Mouse (Mus musculus) brain, adult 2 months (tissue): ENCODE data around the gene Zdhhc17.

Experiments
- DNase-seq: peaks from one replicate; pipeline ENCODE4 v3.0.0; 2011; ENCODE audit warnings: low read depth, low spot score

The Zdhhc17 gene

DNA sequence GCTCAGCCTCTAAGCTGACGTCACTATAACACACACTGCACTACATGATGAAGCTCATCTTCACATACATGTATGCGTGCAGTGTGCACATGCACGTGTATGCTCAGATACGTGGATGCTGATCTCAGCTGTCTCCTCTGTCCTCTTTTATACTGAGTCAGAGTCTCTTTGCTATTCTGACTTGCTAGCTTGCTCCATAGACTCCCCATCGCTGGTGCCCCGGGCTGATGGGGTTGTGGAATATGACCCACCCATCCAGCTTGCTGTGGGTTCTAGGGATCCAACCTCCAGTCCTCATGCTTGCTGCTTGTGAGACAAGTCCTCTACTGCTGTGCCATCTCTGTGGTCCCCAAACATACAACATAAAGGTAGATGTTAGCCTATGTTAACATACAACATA is 51.1 kb downstream of the Zdhhc17 start:
- no peak for DNase-seq

- peak; percentile 85 for DNase-seq
Observed at GRCm38 (mm10) chr10:110952937-110953451, 56.9 kb downstream of the Zdhhc17 start.

DNA sequence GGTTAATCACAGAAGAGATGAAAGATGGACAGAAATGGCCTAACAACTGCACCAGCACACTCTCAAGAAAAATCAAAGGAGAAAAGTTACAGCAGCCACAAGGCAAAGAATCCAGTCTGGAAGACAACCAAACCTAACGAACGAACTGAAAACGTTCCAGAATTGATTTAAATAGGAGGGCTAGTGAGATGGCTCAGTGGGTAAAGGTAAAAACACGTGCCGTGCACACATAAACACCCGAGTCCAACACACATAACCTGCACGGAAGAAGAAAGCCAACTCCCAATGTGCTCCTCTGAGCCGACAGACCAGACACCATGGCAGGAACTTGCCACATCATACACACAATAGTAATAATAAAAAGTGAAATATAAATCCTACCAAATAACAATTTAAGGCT is 57.7 kb downstream of the Zdhhc17 start:
- DNase-seq = no peak

GRCm38 (mm10) chr10:110951748-110952147 is 58.2 kb downstream of the Zdhhc17 start:
- no peak for DNase-seq

DNA sequence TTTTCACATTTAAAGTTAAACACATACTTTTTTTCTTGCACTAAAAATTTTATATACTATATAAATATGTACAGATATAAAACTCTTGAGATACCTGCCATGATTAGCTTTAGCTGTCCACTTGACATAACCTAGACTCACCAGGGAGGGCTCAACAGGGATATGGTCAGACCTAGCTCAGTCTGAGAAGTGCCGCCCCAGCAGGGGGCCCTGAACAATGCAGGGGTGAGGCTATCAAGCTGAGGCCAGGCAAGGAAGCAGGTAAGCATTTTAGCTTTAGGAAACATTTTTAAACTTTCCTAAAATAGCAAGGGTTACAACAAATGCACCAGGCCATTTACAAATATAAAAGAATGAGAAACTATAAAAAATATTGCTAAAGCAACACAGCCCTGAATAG is 58.8 kb downstream of the Zdhhc17 start:
- DNase-seq = no peak

DNA sequence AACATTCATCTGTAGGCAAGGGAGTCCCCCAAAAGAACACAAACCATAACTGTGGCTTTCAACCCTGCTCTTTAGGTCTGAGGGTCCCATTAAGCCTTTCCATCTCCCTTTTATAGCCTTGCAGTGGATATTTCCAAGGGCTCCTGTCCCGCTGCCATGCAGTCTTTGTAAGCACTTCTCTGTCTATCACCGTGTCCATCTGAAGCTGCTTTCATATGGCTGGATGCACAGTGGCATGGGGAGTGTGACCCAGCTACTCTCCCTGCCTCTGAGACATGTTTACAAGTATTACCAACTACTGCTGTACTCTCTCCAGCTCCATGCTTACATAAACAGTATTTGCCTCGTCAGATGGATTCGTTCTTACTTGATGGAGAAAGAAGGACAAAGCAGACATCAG is 62.4 kb downstream of the Zdhhc17 start:
- DNase-seq = no peak

DNA sequence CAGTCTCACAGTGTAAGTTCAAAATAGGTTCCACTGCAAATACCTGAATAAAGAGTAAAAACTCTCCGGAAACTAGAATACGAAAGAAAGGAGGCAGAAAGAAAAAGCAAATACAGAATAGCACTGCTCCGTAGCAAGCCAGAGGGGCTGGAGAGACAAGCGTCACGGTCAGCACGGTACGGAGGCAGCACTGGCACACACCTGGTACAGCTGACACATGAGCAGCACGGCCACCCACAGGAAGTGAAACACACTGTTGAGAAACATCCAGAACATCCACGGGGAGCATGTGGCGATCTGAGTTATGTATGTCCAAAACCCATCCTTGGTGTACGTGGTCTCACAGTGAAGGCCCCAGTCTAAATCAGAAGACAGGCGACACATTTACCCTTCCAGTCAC is 64.0 kb downstream of the Zdhhc17 start:
- DNase-seq = peak; percentile 25

DNA sequence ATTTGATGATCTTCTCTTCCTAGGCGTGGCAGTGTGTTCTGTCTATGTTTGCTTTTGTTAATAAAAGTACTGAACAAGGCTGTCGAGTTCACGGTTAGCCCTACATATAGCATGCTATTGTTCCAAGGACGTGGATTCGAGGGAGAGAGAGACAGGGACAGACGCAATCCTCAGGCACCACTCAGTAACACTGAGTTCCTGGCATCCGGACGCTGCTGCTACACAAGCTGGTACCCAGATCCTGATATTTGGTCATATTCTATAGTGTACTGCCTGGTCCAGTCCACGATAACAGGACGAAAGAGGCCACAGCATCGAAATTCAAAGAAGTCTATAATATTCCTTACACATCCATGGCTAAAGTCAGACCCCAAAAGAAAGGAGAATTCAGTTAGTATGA is 65.8 kb downstream of the Zdhhc17 start:
- DNase-seq = no peak

DNA sequence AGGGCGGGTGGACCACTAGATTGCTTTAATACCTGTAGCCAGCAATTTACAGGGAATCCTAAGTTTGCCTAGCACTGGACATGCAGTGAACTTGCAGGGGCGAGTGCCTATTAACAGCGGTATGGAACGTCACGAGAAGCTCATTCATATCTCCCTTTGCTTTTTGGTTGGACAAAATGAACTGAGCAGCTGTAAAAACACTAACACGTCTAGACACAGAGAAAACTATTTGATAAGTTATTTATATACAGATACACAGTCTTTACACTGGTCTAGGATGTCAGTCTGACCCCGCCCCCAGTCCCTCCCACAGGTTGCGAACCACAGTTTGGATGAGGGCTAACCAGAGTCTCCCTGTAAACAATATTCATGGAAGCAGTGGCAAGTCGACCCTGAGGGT is 67.1 kb downstream of the Zdhhc17 start:
- no peak for DNase-seq

DNA sequence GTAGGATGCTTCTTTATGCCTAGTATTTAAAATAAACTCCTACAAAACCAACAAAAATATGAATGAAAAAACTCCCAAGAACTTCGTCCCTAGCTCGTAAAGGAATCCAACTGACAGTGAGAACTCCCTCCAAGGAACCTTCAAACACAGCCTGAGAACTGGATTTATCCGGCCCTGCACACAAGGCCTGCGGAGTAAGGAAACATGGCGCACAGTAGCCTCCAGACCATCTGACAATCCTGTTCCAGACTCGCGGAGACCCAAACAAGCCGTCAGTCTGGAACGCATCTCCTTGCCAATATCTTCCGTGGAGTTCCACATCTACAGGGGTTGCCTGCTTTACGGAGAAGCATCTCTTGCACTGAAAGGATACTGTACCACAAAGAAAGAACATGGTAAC is 68.0 kb downstream of the Zdhhc17 start:
- DNase-seq = no peak

DNA sequence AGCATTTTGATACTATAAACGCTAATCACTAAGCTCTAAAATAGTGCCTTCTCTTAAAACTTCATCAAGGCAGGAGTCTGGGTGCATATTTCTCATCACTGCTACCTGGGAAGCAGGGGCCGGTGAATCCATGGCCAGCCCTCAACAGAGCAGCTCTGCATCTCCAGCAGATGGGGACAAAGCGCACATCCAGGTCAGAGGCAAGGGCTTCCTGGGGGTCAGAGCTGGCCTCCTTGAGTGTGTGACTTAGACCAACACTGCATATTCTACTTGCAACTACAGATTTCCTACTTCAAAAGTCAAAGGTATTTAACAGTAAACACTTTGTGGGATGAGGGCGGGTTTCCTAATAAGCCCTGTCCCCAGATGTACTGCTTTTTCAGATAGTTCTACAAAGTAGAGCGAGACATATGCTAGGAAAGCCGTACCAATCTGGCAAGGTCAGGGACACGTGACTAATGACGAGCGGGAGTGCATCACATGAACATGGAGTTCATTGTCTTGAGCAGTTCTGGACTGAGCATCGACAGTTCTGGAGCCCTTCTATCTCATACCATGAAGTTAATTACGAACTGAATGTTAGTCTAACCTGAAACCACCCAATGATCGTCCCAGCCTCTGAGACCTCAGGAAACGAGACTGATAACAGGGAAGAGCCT is 69.1 kb downstream of the Zdhhc17 start:
- no peak for DNase-seq

DNA sequence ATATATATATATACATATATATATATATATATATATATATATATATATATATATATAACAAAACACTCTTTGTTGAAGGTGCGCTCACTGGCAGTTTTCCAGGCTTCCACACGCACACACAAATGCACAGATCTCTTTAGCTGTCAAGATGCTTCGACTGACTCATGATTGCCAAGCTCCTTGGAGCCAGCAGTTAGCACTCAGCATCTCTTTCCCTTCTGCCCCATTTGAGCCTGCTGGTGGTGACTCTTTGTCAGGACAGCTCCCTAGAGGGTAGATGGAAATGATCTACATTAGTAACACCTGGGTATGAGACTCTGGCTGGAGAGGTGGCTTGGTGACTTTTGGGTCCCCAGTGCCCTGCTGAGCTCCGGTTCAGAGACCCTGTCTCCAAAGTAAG is 70.2 kb downstream of the Zdhhc17 start:
- DNase-seq = peak; percentile 68

GRCm38 (mm10) chr10:110938841-110939549 is 70.9 kb downstream of the Zdhhc17 start:
- peak; percentile 91 for DNase-seq

DNA sequence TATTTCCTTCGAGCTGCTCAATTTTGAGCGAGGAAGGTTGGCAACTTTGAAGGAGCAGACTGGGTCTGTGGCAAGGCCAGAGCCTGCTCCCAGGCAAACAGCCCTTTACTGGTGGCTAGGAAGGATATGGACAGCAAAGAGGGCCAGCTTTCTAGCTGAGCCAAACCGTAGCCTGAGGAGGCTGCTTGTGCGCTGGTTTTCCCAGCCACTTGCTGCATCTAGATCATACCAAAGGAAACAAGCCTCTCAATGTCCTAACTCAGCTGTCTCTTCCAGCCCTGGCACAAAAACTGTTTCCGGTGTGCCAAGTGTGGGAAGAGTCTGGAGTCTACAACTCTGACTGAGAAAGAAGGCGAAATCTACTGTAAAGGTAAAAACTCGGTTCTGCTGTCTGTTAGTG is 71.6 kb downstream of the Zdhhc17 start:
- peak; percentile 64 for DNase-seq

GRCm38 (mm10) chr10:110935669-110936068 is 74.3 kb downstream of the Zdhhc17 start:
- no peak for DNase-seq

- peak; percentile 58 for DNase-seq
Observed at GRCm38 (mm10) chr10:110935081-110935480, 74.9 kb downstream of the Zdhhc17 start.

- no peak for DNase-seq
Observed at GRCm38 (mm10) chr10:110933584-110933983, 76.4 kb downstream of the Zdhhc17 start.

DNA sequence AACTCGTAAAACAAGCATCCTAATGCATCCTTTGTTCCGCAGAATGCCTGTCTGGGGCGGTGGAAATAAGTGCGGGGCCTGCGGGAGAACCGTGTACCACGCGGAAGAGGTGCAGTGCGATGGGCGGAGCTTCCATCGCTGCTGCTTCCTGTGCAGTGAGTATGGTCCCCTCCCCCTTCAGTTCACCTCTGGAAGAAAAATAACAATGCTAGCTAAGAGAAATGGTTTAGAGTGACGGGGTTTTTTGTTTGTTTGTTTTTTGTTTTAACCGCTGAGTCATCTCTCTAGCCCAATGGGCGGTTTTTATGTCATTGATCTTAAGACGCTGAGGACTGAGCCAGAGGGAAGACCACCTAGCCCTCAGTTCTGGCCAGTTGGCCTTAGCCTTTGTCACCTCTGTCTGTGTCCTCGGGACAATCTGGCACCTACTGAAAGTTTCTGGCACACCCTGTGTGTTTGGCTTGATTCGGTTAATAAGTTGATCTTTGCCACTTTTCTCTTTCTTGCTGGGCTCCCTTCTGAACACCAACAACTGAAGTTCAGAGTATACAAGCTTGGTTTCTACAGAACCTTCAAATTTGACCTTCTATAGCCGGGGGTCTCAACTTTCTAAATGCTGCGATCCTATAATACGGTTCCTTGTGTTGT is 77.9 kb downstream of the Zdhhc17 start:
- DNase-seq = peak; percentile 82

GRCm38 (mm10) chr10:110931161-110931912 is 78.6 kb downstream of the Zdhhc17 start:
- DNase-seq = no peak

GRCm38 (mm10) chr10:110929756-110930155 is 80.2 kb downstream of the Zdhhc17 start:
- DNase-seq = peak; percentile 47

- peak; percentile 78 for DNase-seq
Observed at GRCm38 (mm10) chr10:110927491-110927890, 82.4 kb downstream of the Zdhhc17 start.

GRCm38 (mm10) chr10:110922612-110923011 is 87.3 kb downstream of the Zdhhc17 start:
- DNase-seq = no peak
